Mouse (Mus musculus): Measurements from ENCODE around the gene Sox1. TPM values are rescaled to one million over a fixed set of nuclear protein-coding genes. Genes with fewer than 3 reads are reported as not detected.

Gene Sox1
- polyA plus RNA-seq, 1 experiment from 2014 or later, result not detected

DNA sequence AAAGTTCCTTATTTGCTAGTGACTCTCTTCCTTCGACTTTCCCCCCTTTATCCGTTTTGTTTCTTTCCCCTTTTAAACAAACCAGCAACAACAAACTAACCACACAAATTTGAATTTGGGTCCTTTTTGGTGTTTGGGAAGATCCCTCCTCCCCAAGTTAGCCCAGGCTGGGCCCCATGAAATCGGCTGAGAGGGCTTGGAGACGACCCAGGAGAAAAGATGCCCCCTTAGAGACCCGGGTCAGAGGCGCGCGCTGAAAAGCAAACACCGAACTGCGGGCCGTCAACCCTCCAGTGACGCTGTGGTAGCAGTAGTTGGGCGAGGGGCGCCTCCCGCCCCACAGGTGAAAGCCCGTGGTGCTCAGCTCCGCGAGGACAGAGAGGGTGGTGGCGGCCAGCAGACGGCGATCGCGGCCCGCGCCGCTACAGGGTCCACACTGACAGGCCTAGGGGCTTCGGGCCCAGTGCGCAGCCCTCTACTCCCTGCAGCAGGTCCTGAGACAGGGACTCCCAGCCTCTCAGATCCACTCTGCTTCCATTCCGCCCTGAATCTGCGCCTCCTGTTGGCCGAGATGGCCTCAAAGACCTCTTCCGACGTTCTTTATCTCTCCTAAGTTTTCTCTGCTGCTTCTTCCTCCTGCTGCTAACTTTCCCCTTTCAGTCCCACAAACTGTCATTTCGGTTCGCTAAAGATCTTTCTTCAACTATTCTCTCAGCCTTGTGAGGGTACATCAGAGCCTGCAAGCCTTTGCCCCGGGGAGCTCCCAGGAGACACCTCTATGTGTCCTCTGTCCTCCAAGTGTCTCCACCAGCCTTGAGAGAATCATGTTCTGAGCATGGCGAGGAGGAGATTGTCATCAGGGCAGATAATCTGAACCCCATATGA is 3.5 kb upstream of the Sox1 start:
- WGBS, result 2% methylated on average over 33 of the region's 37 CpGs
- peaks cover 98% of the 10 kb centered on the region for H3K27me3 ChIP-seq (ENCODE audit: insufficient read depth, poor library complexity, severe bottlenecking)
- no peak for DNase-seq (ENCODE audit: low spot score)

DNA sequence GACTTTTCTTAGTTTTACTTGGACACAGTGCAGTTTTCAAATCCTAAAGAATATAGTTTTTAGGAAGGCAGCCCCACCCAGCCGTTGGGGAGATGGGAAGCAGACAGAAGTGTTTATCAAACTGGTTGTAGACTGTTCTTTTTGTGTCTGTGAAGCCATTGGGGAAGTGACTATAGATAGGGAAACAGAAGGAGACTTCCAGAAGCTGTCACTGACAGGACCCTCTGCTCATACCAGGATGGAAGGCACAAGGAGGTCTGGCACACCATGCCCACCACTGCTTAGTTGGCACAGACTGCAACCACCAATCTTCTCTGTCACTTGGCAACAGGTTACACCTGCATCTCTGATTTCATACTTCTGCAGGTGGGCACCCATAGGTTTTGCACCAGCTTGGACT is 2.3 kb upstream of the Sox1 start:
- DNase-seq (ENCODE audit: low spot score), result no peak
- Histone ChIP-seq H3K4me3 (no peak overlapping the region), H3K4me1 (peaks cover 29% of the 10 kb centered on the region), H3K27ac (no peak overlapping the region), H3K9me3 (no peaks in the 10 kb centered on the region), H3K36me3 (no peaks in the 10 kb centered on the region), H3K27me3 (ENCODE audit: insufficient read depth, poor library complexity, severe bottlenecking) (peaks cover 98% of the 10 kb centered on the region)
- 7% methylated on average over 1 of the region's 1 CpGs for WGBS

More for the DNA sequence above, 3.5 kb upstream of the Sox1 start:
- Histone ChIP-seq H3K27ac (no peak overlapping the region), H3K4me3 (no peak overlapping the region), H3K9me3 (no peaks in the 10 kb centered on the region), H3K36me3 (no peaks in the 10 kb centered on the region), H3K4me1 (peaks cover 25% of the 10 kb centered on the region)

DNA sequence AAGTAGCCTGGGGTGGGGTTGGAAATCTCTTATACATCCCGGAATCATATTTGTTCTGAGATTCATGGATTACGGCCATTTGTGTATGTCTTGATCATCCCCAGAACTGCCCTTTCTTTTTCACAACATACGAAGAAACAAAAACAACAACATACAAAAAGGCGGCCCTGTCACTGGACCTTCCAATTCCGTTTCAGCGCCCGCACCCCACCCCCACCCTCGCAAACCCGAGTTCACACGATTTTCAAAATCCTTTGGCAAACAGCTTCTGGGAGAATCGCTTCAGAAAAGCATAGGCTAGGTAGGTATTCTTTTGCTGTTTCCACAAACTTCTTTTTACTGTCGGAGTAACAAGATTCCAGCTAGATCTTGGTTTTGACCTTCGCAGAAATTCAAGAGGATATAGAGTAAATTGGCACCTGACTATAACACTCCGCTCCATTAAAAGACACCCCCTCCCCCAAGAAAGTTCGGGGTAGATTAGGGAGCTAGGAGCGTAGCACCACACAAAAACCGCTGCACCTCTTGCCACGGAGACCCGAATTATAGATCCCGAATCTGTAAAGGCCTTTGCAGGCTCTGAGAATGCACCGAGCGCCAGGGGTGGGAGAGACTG is 602 bp upstream of the Sox1 start:
- H3K36me3 ChIP-seq, result no peaks in the 10 kb centered on the region
- 2% methylated on average over 22 of the region's 22 CpGs for WGBS
- H3K4me3 ChIP-seq, result peak overlapping the region; percentile 61
- no peak overlapping the region for H3K27ac ChIP-seq
- DNase-seq (ENCODE audit: low spot score), result no peak
- H3K4me1 ChIP-seq, result peaks cover 29% of the 10 kb centered on the region
- H3K9me3 ChIP-seq, result no peaks in the 10 kb centered on the region
- peaks cover 99% of the 10 kb centered on the region for H3K27me3 ChIP-seq (ENCODE audit: insufficient read depth, poor library complexity, severe bottlenecking)

DNA sequence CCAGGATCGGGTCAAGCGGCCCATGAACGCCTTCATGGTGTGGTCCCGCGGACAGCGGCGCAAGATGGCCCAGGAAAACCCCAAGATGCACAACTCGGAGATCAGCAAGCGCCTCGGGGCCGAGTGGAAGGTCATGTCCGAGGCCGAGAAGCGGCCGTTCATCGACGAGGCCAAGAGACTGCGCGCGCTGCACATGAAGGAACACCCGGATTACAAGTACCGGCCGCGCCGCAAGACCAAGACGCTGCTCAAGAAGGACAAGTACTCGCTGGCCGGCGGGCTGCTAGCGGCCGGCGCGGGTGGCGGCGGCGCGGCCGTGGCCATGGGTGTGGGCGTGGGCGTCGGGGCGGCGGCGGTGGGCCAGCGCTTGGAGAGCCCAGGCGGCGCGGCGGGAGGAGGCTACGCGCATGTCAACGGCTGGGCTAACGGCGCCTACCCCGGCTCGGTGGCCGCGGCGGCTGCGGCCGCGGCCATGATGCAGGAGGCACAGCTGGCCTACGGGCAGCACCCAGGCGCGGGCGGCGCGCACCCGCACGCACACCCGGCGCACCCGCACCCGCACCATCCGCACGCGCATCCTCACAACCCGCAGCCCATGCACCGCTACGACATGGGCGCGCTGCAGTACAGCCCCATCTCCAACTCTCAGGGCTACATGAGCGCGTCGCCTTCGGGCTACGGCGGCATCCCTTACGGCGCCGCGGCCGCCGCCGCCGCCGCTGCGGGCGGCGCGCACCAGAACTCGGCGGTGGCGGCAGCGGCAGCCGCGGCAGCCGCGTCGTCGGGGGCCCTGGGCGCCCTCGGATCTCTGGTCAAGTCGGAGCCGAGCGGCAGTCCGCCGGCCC is 1.6 kb downstream of the Sox1 start:
- no peaks in the 10 kb centered on the region for H3K36me3 ChIP-seq
- DNase-seq (ENCODE audit: low spot score), result peak; percentile 72
- peaks cover 35% of the 10 kb centered on the region for H3K4me1 ChIP-seq
- H3K4me3 ChIP-seq, result peak overlapping the region; percentile 51
- H3K27ac ChIP-seq, result no peak overlapping the region
- H3K27me3 ChIP-seq (ENCODE audit: insufficient read depth, poor library complexity, severe bottlenecking), result peaks cover 100% of the 10 kb centered on the region
- no peaks in the 10 kb centered on the region for H3K9me3 ChIP-seq
- WGBS, result under 1% methylated on average over 118 of the region's 118 CpGs

DNA sequence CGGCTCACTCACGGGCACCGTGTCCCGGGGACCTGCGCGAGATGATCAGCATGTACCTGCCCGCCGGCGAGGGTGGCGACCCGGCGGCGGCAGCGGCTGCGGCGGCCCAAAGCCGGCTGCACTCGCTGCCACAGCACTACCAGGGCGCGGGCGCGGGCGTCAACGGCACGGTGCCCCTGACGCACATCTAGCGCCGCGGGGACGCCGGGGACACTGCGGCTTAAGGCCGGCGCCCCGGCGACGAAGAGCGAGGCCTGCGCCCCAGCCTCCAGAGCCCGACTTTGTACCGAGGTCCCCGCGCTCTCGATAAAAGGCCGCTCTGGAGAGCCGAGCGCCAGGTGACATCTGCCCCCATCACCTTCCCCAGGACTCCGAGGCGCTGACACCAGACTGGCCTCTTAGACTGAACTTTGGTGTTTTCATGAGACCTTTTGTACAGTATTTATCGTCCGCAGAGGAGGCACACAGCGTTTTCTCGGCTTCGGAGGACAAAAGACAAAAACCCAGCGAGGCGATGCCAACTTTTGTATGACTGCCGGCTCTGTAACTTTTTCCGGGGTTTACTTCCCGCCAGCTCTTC is 2.3 kb downstream of the Sox1 start:
- DNase-seq (ENCODE audit: low spot score), result no peak
- H3K27me3 ChIP-seq (ENCODE audit: insufficient read depth, poor library complexity, severe bottlenecking), result peaks cover 100% of the 10 kb centered on the region

DNA sequence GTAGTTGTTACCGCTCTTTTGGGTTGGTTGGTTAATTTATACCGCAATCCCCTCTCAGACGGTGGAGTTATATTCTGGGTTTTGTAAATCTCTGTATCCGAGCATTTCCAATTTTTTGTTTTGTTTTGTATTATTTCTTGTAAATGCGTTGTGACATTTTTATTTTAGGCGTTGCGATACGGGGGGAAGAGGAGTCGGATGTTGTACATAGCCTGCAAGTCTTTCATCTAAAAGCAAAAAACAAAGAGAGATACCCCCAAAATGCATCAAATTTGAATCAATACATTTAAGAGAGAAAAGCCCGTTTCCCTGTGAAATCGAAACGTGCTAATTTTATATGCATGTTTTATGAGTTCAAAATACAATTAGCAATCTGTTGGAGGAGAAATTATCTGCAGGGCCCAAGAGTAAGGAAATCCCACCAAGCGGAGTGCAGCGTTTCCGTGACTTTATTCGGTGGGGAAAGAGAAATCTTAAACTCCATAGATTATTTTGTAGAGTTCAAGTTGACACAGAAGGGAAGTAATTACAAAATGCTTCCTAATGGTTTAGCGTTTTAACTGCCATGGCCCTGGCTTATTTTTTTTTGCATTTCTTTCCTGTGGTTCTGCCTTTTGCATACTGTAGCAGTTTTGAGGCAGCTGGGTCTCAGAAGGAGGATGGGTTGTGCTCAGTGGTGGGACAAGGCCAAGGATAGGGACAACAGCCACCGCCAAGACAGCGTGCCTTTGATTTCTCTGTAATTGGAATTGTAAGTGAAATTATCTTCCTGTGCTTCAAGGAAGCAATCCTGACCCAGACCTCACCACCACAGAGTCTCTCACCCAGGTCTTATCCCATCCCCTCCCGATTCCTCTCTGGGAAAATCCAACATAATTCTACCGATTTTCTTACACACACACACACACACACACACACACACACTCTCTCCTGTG is 3.2 kb downstream of the Sox1 start:
- WGBS, result 2% methylated on average over 21 of the region's 21 CpGs
- Histone ChIP-seq H3K4me1 (peaks cover 38% of the 10 kb centered on the region), H3K9me3 (no peaks in the 10 kb centered on the region), H3K36me3 (no peaks in the 10 kb centered on the region), H3K27me3 (ENCODE audit: insufficient read depth, poor library complexity, severe bottlenecking) (peaks cover 100% of the 10 kb centered on the region), H3K27ac (no peak overlapping the region), H3K4me3 (no peak overlapping the region)
- no peak for DNase-seq (ENCODE audit: low spot score)

More for the DNA sequence above, 2.3 kb downstream of the Sox1 start:
- Histone ChIP-seq H3K27ac (no peak overlapping the region), H3K36me3 (no peaks in the 10 kb centered on the region), H3K4me1 (peaks cover 38% of the 10 kb centered on the region), H3K9me3 (no peaks in the 10 kb centered on the region), H3K4me3 (peak overlapping the region; percentile 51)
- WGBS, result under 1% methylated on average over 59 of the region's 59 CpGs

DNA sequence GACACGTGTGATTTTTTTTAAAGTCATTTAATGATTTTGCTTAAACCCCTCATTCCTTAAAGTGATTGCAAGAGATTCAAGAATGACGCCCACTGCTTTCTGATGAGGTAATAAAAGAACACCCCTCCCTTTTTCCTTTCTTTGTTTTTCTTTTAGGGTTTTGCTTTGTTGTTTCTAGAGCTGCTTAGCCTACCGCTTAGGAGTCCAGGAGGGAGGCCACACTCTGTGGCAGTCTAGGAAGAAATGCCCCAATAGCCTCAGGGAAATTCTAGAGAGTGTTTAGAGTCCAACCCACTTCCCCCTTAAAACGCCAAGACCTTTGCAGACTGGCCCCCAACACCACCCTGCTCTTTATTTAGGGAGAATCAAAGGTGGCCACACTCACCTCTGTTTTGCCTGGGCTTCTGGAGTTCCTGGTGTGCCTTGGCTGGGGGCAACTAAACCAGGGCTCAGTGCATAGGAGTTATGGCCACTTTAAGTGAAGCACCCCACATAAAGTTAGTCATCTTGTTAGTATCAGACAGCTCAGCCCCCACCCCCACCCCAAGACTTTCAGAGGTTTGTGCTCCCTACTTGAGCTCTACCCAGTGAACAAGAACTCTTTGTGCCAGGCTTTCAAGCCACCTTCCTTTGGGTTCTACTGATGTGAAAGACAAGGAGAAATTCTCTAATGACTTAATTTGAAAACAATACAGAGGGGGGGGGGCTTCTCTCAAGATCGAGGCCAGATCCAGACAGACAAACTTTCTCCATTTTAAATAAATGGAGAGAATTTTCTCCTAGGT is 4.5 kb downstream of the Sox1 start:
- Histone ChIP-seq H3K27ac (no peak overlapping the region), H3K4me3 (no peak overlapping the region), H3K4me1 (peaks cover 38% of the 10 kb centered on the region), H3K9me3 (no peaks in the 10 kb centered on the region), H3K27me3 (ENCODE audit: insufficient read depth, poor library complexity, severe bottlenecking) (peaks cover 100% of the 10 kb centered on the region), H3K36me3 (no peaks in the 10 kb centered on the region)
- DNase-seq (ENCODE audit: low spot score), result no peak
- 1% methylated on average over 5 of the region's 5 CpGs for WGBS

DNA sequence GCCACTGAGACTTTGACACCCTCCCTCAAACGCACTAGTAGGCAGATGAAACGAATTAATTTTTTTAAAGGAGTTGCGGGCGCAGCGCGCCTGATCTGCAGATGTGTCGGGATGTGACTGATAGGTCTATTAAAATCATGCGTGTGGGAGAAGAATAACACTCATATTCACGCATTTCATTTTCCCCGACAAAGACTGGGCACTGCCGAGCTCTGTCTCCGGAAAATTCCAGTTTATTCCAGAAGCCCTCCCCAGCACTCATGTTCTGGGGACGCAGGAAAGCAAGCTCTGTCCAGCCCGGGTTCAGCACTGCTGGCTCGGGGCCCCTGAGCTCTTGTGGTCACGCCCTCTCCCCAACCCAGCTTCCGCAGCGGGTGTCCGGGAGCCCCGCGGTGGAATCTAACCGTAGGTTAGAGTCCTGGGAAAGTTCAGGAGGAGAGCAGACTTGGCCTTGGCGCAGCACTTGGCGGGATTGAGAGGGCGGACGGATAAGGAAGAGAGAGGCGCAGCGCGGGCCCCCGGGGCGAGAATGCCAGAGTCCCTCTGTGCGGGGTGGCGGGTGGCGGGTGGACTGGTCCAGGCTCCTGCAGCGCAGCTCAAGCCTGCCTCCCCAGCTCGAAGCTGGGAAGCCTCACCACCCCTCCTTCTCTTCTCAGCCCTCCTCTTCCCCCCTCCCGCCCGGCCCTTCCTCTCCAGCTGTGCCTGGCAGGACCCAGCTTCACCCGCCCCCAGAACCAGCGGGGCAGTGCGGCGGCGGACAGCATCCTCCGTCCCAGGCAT is 5.7 kb downstream of the Sox1 start:
- H3K36me3 ChIP-seq, result no peaks in the 10 kb centered on the region
- peaks cover 27% of the 10 kb centered on the region for H3K4me1 ChIP-seq
- H3K9me3 ChIP-seq, result no peaks in the 10 kb centered on the region
- DNase-seq (ENCODE audit: low spot score), result no peak
- peaks cover 100% of the 10 kb centered on the region for H3K27me3 ChIP-seq (ENCODE audit: insufficient read depth, poor library complexity, severe bottlenecking)
- peak overlapping the region; percentile 19 for H3K4me3 ChIP-seq
- H3K27ac ChIP-seq, result no peak overlapping the region
- WGBS, result under 1% methylated on average over 43 of the region's 44 CpGs

DNA sequence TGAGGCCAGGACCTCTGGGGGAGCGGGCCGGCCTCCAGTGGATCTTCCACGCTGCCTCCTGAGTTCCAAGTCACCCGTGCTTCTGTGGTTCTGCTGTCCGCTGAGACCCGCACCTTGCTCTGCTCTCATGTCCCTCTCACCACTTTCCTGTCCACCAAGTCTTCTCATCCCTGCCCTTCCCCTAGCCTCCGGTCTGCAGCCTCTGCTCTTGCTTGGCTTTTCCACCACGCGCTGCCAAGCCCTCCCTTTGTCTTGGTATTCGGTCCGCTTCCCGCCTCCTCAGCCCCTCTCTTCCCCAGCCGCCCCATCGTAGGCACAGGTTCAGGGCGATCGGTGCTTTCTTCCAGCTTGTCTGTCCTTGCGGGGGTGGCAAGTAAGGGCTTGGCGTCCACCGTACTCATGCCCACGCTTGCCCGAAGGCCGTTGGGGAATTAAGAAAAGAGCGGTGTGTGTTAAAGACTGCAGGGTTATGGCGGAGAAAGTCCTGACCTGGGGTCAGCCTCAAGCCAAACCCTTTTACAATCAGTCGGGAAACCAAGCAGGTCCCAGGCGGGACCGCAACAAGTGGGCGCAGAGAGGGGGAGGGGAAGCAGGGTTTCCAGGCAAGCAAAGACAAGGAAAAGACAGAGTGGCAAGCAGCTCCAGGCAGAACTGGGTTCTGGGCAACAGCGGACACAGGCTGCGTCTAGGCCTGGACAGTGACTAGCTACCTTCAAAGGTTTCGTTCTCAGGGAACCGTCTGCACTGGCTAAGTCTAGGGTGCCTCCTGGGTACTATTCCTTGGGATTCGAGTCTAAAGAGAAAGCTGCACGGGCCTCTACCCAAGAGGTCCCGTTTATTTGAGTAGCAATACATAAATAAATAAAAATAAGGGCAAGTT is 6.5 kb downstream of the Sox1 start:
- DNase-seq (ENCODE audit: low spot score), result no peak
- H3K9me3 ChIP-seq, result no peaks in the 10 kb centered on the region
- H3K4me1 ChIP-seq, result peaks cover 21% of the 10 kb centered on the region
- under 1% methylated on average over 35 of the region's 35 CpGs for WGBS
- 0 out of 2 replicates have a peak overlapping the region, but pooled peaks have one; percentile 19 for H3K4me3 ChIP-seq
- no peak overlapping the region for H3K27ac ChIP-seq
- H3K36me3 ChIP-seq, result no peaks in the 10 kb centered on the region
- peaks cover 100% of the 10 kb centered on the region for H3K27me3 ChIP-seq (ENCODE audit: insufficient read depth, poor library complexity, severe bottlenecking)

DNA sequence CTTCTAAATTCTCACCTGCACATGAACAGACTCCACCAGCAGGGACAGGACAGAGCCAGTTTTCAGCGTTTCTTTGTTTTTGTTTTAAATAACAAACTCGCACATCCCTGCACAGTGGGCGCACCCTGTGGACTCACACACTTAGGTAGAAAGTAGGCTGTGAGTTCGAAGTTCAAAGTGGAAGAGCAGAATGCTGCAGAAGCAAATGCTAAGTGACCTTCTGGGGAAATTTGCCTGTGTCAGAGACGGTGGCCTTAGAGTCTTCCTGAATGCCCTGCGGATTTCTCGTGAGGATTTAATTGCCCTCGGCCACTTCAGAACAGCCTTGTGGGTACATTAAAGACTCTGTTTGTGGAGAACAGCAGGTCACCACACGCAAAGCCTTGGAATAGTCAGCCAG is 7.6 kb downstream of the Sox1 start:
- no peak for DNase-seq (ENCODE audit: low spot score)
- no peaks in the 10 kb centered on the region for H3K36me3 ChIP-seq
- no peaks in the 10 kb centered on the region for H3K9me3 ChIP-seq
- H3K4me3 ChIP-seq, result no peak overlapping the region
- 5% methylated on average over 9 of the region's 9 CpGs for WGBS
- peaks cover 13% of the 10 kb centered on the region; the same call in 1 of the 2 replicates for H3K4me1 ChIP-seq
- H3K27me3 ChIP-seq (ENCODE audit: insufficient read depth, poor library complexity, severe bottlenecking), result peaks cover 98% of the 10 kb centered on the region
- H3K27ac ChIP-seq, result no peak overlapping the region
